Mouse (Mus musculus): ENCODE measurements around the gene Fosb. TPM values are rescaled to one million over a fixed set of nuclear protein-coding genes. Genes with fewer than 3 reads are reported as not detected.

The Fosb gene
- polyA plus RNA-seq (2015; fragmentation: Nextera tagmentation; extraction: Ambion mirVana) = 0.10 and 0.21 TPM in 2 replicates

GRCm38 (mm10) chr7:19309884-19310641, at the start of gene Fosb:
Fosb (minus strand) TSS chr7:19310051.
- H3K4me1 ChIP-seq (ENCODE audit: control insufficient read depth, insufficient read depth, low read length) = peaks cover 15% of the 10 kb centered on the region
- WGBS = under 1% methylated on average over 49 of the region's 49 CpGs
- peak; percentile 87 for ATAC-seq
- no peak within 1 kb of the TSS for H3K27ac ChIP-seq (ENCODE audit: low read length)
- H3K27me3 ChIP-seq (replicated peaks; ENCODE audit: control insufficient read depth, insufficient read depth, low read length) = peaks cover 21% of the 10 kb centered on the region
- peak within 1 kb of the TSS; percentile 99 for H3K4me2 ChIP-seq (ENCODE audit: low read depth, low read length)
- H3K9me3 ChIP-seq (ENCODE audit: control insufficient read depth, low read length) = no peaks in the 10 kb centered on the region
- H3K9ac ChIP-seq (ENCODE audit: low read depth, low read length) = peak within 1 kb of the TSS; percentile 69
- H3K36me3 ChIP-seq (ENCODE audit: control insufficient read depth, insufficient read depth, low read length) = no peaks in the 10 kb centered on the region
- peak within 1 kb of the TSS; percentile 61 for H3K4me3 ChIP-seq (ENCODE audit: low read length)

DNA sequence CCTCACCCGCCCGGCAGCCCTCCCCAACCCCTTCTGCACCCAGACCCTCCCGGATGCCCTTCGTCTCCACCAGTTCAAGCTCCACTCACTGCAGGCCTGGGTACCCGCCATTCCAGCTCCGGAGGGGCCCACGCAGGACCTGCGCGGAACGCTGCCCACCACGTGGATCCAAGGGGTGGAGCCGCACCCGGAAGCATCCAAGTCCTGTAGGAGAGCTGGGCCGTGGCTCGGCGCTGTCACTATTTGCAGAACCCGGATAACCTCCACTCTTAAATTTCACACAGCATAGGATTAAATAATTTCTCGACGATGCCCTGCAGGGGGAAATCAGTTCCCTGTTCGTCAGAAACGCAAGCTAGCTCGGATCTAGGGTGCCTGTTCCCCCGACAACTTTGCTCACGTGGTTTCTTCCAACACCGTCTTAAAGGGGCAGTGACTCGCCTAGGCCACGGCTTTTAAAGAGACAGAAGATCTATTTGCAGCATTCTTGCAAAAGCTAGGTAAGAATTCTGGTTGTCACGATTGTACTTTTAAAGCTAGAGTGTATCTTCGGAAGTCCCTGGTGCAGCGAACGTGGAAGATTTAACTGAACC, 49.5 kb upstream of the Fosb start, which contains the start of the genes Cd3eap and Ppp1r13l:
Gene Cd3eap, minus strand, starts transcription at position 185 of the 593 bp plus-strand sequence.
Gene Ppp1r13l, plus strand, starts transcription at position 451 of the 593 bp plus-strand sequence.
- H3K4me2 ChIP-seq (ENCODE audit: low read depth, low read length) = peak within 1 kb of the TSS; percentile 98
- peak within 1 kb of the TSS; percentile 73 for H3K9ac ChIP-seq (ENCODE audit: low read depth, low read length)
- ATAC-seq = peak; percentile 64
- under 1% methylated on average over 31 of the region's 31 CpGs for WGBS
- H3K36me3 ChIP-seq (ENCODE audit: control insufficient read depth, insufficient read depth, low read length) = peaks cover 9% of the 10 kb centered on the region; the same call in 1 of the 2 replicates
- H3K27me3 ChIP-seq (replicated peaks; ENCODE audit: control insufficient read depth, insufficient read depth, low read length) = no peaks in the 10 kb centered on the region
- no peaks in the 10 kb centered on the region for H3K9me3 ChIP-seq (ENCODE audit: control insufficient read depth, low read length)
- peak within 1 kb of the TSS; percentile 68 for H3K4me3 ChIP-seq (ENCODE audit: low read length)
- peak within 1 kb of the TSS; percentile 64 for H3K27ac ChIP-seq (ENCODE audit: low read length)
- H3K4me1 ChIP-seq (ENCODE audit: control insufficient read depth, insufficient read depth, low read length) = peaks cover 30% of the 10 kb centered on the region

GRCm38 (mm10) chr7:19358634-19359033, 48.8 kb upstream of the Fosb start:
- no peaks in the 10 kb centered on the region for H3K9me3 ChIP-seq (ENCODE audit: control insufficient read depth, low read length)
- H3K36me3 ChIP-seq (ENCODE audit: control insufficient read depth, insufficient read depth, low read length) = peaks cover 9% of the 10 kb centered on the region; the same call in 1 of the 2 replicates
- 13% methylated on average over 13 of the region's 13 CpGs for WGBS
- peak overlapping the region; percentile 98 for H3K4me2 ChIP-seq (ENCODE audit: low read depth, low read length)
- H3K4me3 ChIP-seq (ENCODE audit: low read length) = peak overlapping the region; percentile 68
- H3K27ac ChIP-seq (ENCODE audit: low read length) = no peak overlapping the region
- no peak for ATAC-seq
- no peaks in the 10 kb centered on the region for H3K27me3 ChIP-seq (replicated peaks; ENCODE audit: control insufficient read depth, insufficient read depth, low read length)
- peak overlapping the region; percentile 73 for H3K9ac ChIP-seq (ENCODE audit: low read depth, low read length)
- peaks cover 29% of the 10 kb centered on the region for H3K4me1 ChIP-seq (ENCODE audit: control insufficient read depth, insufficient read depth, low read length)

GRCm38 (mm10) chr7:19357381-19358375, 47.8 kb upstream of the Fosb start:
- ATAC-seq = no peak
- Histone ChIP-seq H3K4me2 (ENCODE audit: low read depth, low read length) (peak overlapping the region; percentile 98), H3K4me3 (ENCODE audit: low read length) (peak overlapping the region; percentile 68; the same call in 1 of the 2 replicates), H3K27me3 (replicated peaks; ENCODE audit: control insufficient read depth, insufficient read depth, low read length) (no peaks in the 10 kb centered on the region), H3K9me3 (ENCODE audit: control insufficient read depth, low read length) (no peaks in the 10 kb centered on the region), H3K36me3 (ENCODE audit: control insufficient read depth, insufficient read depth, low read length) (peaks cover 9% of the 10 kb centered on the region; the same call in 1 of the 2 replicates), H3K4me1 (ENCODE audit: control insufficient read depth, insufficient read depth, low read length) (peaks cover 27% of the 10 kb centered on the region), H3K9ac (ENCODE audit: low read depth, low read length) (peak overlapping the region; percentile 73; the same call in 1 of the 2 replicates), H3K27ac (ENCODE audit: low read length) (no peak overlapping the region)
- 90% methylated on average over 25 of the region's 25 CpGs for WGBS

DNA sequence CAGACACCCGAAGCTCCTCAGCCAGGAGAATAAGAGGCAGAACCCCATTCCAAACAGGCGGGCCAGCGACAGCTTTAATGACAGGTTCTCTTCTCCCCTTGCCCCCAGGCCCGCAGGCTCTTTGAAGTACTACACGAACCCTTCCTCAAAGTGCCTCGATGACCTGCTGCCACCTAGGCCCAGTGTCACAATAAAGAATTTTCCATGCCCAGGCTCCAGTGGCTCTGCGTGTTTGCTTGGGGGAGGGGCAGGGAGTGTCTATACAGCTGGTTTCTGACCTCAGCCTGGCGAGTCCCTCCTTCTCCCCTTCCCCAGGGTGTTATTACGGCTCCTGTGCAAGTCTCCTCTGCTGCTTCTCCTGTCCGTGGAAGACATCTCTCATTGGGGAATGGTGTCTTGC, 46.5 kb upstream of the Fosb start:
- ATAC-seq = no peak
- no peaks in the 10 kb centered on the region for H3K27me3 ChIP-seq (replicated peaks; ENCODE audit: control insufficient read depth, insufficient read depth, low read length)
- no peaks in the 10 kb centered on the region for H3K9me3 ChIP-seq (ENCODE audit: control insufficient read depth, low read length)
- no peak overlapping the region for H3K27ac ChIP-seq (ENCODE audit: low read length)
- H3K4me3 ChIP-seq (ENCODE audit: low read length) = no peak overlapping the region
- H3K9ac ChIP-seq (ENCODE audit: low read depth, low read length) = no peak overlapping the region
- WGBS = 70% methylated on average over 10 of the region's 10 CpGs
- peaks cover 9% of the 10 kb centered on the region; the same call in 1 of the 2 replicates for H3K36me3 ChIP-seq (ENCODE audit: control insufficient read depth, insufficient read depth, low read length)
- H3K4me2 ChIP-seq (ENCODE audit: low read depth, low read length) = no peak overlapping the region
- H3K4me1 ChIP-seq (ENCODE audit: control insufficient read depth, insufficient read depth, low read length) = peaks cover 19% of the 10 kb centered on the region

DNA sequence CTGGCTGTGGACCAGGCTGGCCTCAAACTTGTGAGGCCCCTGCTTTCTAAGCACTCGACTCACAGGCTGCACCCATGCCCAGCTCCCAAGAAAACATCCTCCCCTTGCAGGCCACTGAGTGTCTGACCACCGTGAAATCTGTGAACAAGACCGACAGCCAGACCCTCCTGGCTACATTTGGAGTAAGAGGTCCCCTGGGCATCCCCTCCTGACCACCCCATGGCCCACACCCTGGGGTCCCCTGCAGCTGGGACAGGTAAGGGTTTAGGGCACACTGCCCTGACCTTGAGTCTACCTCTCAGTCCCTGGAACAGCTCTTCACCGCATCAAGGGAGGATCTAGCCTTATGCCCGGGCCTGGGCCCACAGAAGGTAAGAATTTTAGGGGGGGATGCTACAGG, 45.1 kb upstream of the Fosb start:
- H3K4me3 ChIP-seq (ENCODE audit: low read length) = no peak overlapping the region
- peaks cover 18% of the 10 kb centered on the region for H3K36me3 ChIP-seq (ENCODE audit: control insufficient read depth, insufficient read depth, low read length)
- H3K27me3 ChIP-seq (replicated peaks; ENCODE audit: control insufficient read depth, insufficient read depth, low read length) = no peaks in the 10 kb centered on the region
- H3K4me1 ChIP-seq (ENCODE audit: control insufficient read depth, insufficient read depth, low read length) = peaks cover 12% of the 10 kb centered on the region
- 89% methylated on average over 5 of the region's 5 CpGs for WGBS
- no peak overlapping the region for H3K4me2 ChIP-seq (ENCODE audit: low read depth, low read length)
- no peaks in the 10 kb centered on the region for H3K9me3 ChIP-seq (ENCODE audit: control insufficient read depth, low read length)
- no peak overlapping the region for H3K27ac ChIP-seq (ENCODE audit: low read length)
- H3K9ac ChIP-seq (ENCODE audit: low read depth, low read length) = no peak overlapping the region
- no peak for ATAC-seq

DNA sequence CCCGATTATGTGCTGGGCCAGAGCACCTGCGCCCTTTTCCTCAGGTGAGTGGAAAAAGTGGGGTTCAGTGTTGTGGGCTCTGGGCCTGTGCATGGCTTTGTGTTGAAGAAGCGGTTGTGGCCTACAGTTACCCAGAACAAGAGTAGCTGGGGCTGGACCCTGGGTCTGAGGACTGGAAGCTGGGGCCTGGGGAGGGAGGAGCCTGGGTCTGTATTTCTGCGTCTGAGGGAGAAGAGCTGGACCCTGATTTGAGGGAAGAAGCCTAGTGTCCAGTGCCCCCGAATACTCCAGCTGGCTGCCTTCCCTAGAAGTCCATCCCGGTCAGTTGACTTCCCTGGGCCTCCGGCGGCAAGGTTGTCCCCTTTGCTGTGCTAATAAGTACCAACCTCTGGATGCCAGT, 40.4 kb upstream of the Fosb start:
- H3K27me3 ChIP-seq (replicated peaks; ENCODE audit: control insufficient read depth, insufficient read depth, low read length) = no peaks in the 10 kb centered on the region
- WGBS = 94% methylated on average over 8 of the region's 8 CpGs
- H3K9me3 ChIP-seq (ENCODE audit: control insufficient read depth, low read length) = no peaks in the 10 kb centered on the region
- H3K4me3 ChIP-seq (ENCODE audit: low read length) = no peak overlapping the region
- no peak overlapping the region for H3K27ac ChIP-seq (ENCODE audit: low read length)
- ATAC-seq = no peak
- no peak overlapping the region for H3K9ac ChIP-seq (ENCODE audit: low read depth, low read length)
- peaks cover 6% of the 10 kb centered on the region for H3K4me1 ChIP-seq (ENCODE audit: control insufficient read depth, insufficient read depth, low read length)
- no peak overlapping the region for H3K4me2 ChIP-seq (ENCODE audit: low read depth, low read length)
- peaks cover 19% of the 10 kb centered on the region for H3K36me3 ChIP-seq (ENCODE audit: control insufficient read depth, insufficient read depth, low read length)

DNA sequence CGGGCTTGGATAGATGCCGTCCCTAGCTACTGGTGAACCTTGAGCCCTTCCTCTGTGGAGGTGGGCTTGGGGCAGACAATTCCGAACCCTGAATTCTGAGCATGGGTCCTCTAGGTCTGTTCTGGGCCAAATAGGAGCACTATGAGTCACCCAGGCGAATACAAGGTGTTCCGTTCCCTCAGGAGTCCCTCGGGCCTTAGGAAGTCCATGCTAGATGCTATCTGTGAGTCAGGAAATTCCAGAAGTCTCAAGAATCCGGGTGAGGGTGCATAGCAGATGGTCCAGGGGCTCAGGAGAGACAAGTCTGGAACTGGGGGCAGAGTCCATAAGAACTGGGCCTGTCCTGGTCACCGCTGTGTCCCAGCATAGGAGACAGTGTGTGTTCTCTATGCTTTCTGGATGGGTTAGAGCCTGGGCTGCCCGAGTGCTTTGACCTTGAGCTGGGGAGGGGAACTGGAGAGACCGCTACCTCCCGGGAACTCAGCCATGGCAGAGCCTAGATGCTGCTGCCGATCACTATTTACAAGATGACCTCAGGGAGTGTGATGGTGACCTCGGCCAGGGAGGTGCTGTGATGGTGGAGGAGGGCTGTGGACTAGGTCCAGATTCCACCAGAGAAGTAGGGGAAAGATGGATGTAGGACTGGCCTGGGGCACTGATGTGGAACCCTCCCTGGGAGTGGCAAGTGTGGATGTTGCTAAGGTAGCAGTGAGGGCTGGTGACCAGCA, 39.5 kb upstream of the Fosb start:
- Histone ChIP-seq H3K27me3 (replicated peaks; ENCODE audit: control insufficient read depth, insufficient read depth, low read length) (no peaks in the 10 kb centered on the region), H3K4me3 (ENCODE audit: low read length) (no peak overlapping the region), H3K4me1 (ENCODE audit: control insufficient read depth, insufficient read depth, low read length) (peaks cover 9% of the 10 kb centered on the region), H3K27ac (ENCODE audit: low read length) (no peak overlapping the region), H3K9me3 (ENCODE audit: control insufficient read depth, low read length) (no peaks in the 10 kb centered on the region), H3K4me2 (ENCODE audit: low read depth, low read length) (no peak overlapping the region), H3K9ac (ENCODE audit: low read depth, low read length) (no peak overlapping the region), H3K36me3 (ENCODE audit: control insufficient read depth, insufficient read depth, low read length) (peaks cover 15% of the 10 kb centered on the region)
- WGBS = 80% methylated on average over 13 of the region's 13 CpGs
- ATAC-seq = no peak
